In genomic region chr15:101091551-101091950, GRCm38 (mm10) we compare ENCODE assay signal across 29 mouse cellular contexts. TPM values are rescaled to one million over a fixed set of nuclear protein-coding genes. Genes with fewer than 3 reads are reported as not detected.
"Had no signal": no experiment of that assay in that cellular context is flagged by ENCODE, and none has a peak within 500 bp of the region (broad histone marks: within the 10 kb centered on the region; RNA-seq: fewer than 3 reads in every experiment).

No protein-coding gene starts in this region.

- H3K9ac ChIP-seq: kidney, embryonic 15.5 days; limb, embryonic 13.5 days; liver, embryonic 12.5 days; liver, embryonic 15.5 days; lung, embryonic 15.5 days; midbrain, embryonic 12.5 days; neural tube, embryonic 12.5 days had no signal

- ATAC-seq: liver, embryonic 12.5 days had no signal

- H3K36me3 ChIP-seq: kidney, embryonic 15.5 days; limb, embryonic 13.5 days; liver, embryonic 12.5 days; liver, embryonic 15.5 days; lung, embryonic 15.5 days; midbrain, embryonic 12.5 days; neural tube, embryonic 12.5 days had no signal

- H3K27me3 ChIP-seq: limb, embryonic 13.5 days; liver, embryonic 15.5 days; lung, embryonic 15.5 days; midbrain, embryonic 12.5 days had no signal

- H3K4me2 ChIP-seq: limb, embryonic 13.5 days; liver, embryonic 12.5 days; liver, embryonic 15.5 days; lung, embryonic 15.5 days had no signal

- H3K27ac ChIP-seq: left cerebral cortex, adult 2 months; liver, embryonic 12.5 days; liver, embryonic 15.5 days; lung, embryonic 15.5 days; stomach, postnatal 0 days had no signal

- H3K9me3 ChIP-seq: kidney, embryonic 15.5 days; limb, embryonic 13.5 days; liver, embryonic 12.5 days; liver, embryonic 15.5 days; lung, embryonic 15.5 days; midbrain, embryonic 12.5 days; neural tube, embryonic 12.5 days had no signal

- DNase-seq: kidney, adult 11 months; kidney, adult 8-10 months; kidney, postnatal 10 days; layer of hippocampus, postnatal 36 days; liver; lung, adult 18-20 months; lung, postnatal 10 days; lung, postnatal 36 days; thymus, adult 2 months; thymus, postnatal 14 days; thymus, postnatal 4 days had no signal

- H3K4me3 ChIP-seq: kidney, embryonic 15.5 days; left cerebral cortex, adult 2 months; limb, embryonic 13.5 days; liver, embryonic 12.5 days; liver, embryonic 15.5 days; lung, embryonic 15.5 days; megakaryocyte, embryonic 14.5 days; midbrain, embryonic 12.5 days; neural tube, embryonic 12.5 days had no signal

RNA-seq across cellular contexts. Expression of gene Ankrd33, which starts 24.0 kb away (rescaled TPM):
- total RNA-seq: layer of hippocampus, postnatal 10 days; layer of hippocampus, postnatal 36 days; left cerebral cortex, adult 2 months; left cerebral cortex, postnatal 10 days; midbrain, postnatal 0 days had no signal
- polyA plus RNA-seq: kidney, embryonic 15.5 days; limb, embryonic 13.5 days; liver, embryonic 12.5 days; liver, embryonic 15.5 days; lung, embryonic 15.5 days; midbrain, embryonic 12.5 days; midbrain, postnatal 0 days; neural tube, embryonic 12.5 days; small intestine, adult 2 months; spleen, adult 2 months; stomach, embryonic 14.5 days; stomach, postnatal 0 days; thymus, adult 2 months had no signal

RNA-seq across cellular contexts. Expression of gene Gm47841, which starts 44.4 kb away (rescaled TPM):
- total RNA-seq: layer of hippocampus, adult 8-10 months; layer of hippocampus, postnatal 10 days; layer of hippocampus, postnatal 36 days; left cerebral cortex, adult 2 months; left cerebral cortex, postnatal 36 days; midbrain, postnatal 0 days had no signal
- polyA plus RNA-seq: kidney, embryonic 15.5 days; limb, embryonic 13.5 days; liver, embryonic 12.5 days; liver, embryonic 15.5 days; midbrain, embryonic 12.5 days; midbrain, postnatal 0 days; neural tube, embryonic 12.5 days; small intestine, adult 2 months; spleen, adult 2 months; stomach, embryonic 14.5 days; stomach, postnatal 0 days; thymus, adult 2 months had no signal
